Mouse (Mus musculus) adipocyte (in vitro differentiated cells): ENCODE measurements around the gene B3gnt6.

Experiments used
- DNase-seq: peaks from one replicate; pipeline ENCODE4 v3.0.0-alpha.2; 2016; ENCODE audit warnings: low spot score

Gene B3gnt6

DNA sequence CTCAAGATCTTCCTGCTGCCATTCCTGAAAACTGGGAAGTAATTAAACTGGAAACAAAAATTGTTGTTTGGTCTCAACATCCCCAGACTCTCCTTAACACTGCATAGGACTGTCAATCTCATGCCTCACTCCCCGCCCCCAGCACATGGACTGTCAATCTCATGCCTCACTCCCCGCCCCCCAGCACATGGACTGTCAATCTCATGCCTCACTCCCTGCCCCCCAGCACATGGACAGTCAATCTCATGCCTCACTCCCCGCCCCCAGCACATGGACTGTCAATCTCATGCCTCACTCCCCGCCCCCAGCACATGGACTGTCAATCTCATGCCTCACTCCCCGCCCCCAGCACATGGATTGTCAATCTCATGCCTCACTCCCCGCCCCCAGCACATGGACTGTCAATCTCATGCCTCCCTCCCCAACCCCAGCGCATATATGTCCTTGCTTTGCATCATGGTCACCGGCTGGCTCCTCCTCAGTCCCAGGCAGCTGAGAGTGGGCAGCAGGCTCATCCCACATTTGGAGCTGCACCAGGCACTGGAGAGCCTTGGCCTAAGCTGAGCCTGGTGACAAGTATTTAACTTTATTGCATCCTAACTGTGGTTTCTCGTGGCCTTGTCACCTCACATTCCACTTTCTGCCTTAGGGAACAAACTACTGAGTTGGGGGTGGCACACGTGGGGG is 50.4 kb downstream of the B3gnt6 start:
- DNase-seq = no peak

- no peak for DNase-seq
These were observed 51.5 kb downstream of the B3gnt6 start for GRCm38 (mm10) chr7:98147766-98148165.

- peak; percentile 11 for DNase-seq
These were observed 52.8 kb downstream of the B3gnt6 start for GRCm38 (mm10) chr7:98146447-98146845.

- DNase-seq = no peak
These were observed 53.3 kb downstream of the B3gnt6 start for GRCm38 (mm10) chr7:98145842-98146446.

DNA sequence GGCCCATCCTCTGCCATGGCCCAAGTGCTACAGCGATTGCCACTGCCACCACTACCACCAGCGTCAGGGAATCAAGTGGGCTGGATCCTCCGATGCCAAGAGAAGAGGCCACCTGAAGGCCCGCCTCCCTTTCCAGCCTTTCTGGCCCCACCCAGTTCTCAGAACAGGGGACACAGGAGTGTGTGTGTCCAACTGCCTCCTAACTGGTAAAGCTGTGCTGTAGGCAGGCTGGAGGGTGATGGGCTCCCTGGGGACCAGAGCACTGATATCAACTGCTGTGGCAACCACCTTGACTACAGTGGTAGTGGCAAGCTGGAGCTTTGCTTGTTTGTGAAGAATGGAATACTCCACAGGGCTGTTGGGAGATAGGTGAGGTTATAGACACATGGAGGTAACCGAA is 53.9 kb downstream of the B3gnt6 start, which contains the start of gene Omp:
TSS of gene Omp (minus strand) at position 101 of the 400 bp plus-strand sequence.
- DNase-seq = no peak

GRCm38 (mm10) chr7:98142648-98143047 is 56.6 kb downstream of the B3gnt6 start:
- DNase-seq = no peak
